Mouse (Mus musculus): ENCODE data around the gene Lclat1. TPM values are rescaled to one million over a fixed set of nuclear protein-coding genes. Genes with fewer than 3 reads are reported as not detected.

The Lclat1 gene
- polyA plus RNA-seq, 1 experiment from 2014 or later: 5.6 TPM

- H3K9ac ChIP-seq: no peak overlapping the region
- H3K4me3 ChIP-seq: no peak overlapping the region
- H3K27me3 ChIP-seq: no peaks in the 10 kb centered on the region
- ATAC-seq: no peak
- no peaks in the 10 kb centered on the region for H3K4me1 ChIP-seq
- no peaks in the 10 kb centered on the region for H3K36me3 ChIP-seq (ENCODE audit: poor library complexity, severe bottlenecking)
- WGBS: 89% methylated on average over 11 of the region's 11 CpGs
- H3K27ac ChIP-seq: no peak overlapping the region
- no peak overlapping the region for H3K4me2 ChIP-seq
- no peaks in the 10 kb centered on the region for H3K9me3 ChIP-seq (replicated peaks)
These were observed 12.7 kb upstream of the Lclat1 start for GRCm38 (mm10) chr17:73095070-73095469.

- ATAC-seq: no peak
- Histone ChIP-seq H3K27me3 (no peaks in the 10 kb centered on the region), H3K4me1 (no peaks in the 10 kb centered on the region), H3K4me3 (no peak overlapping the region), H3K27ac (no peak overlapping the region), H3K9ac (no peak overlapping the region), H3K9me3 (replicated peaks) (no peaks in the 10 kb centered on the region), H3K36me3 (ENCODE audit: poor library complexity, severe bottlenecking) (no peaks in the 10 kb centered on the region), H3K4me2 (no peak overlapping the region)
- 90% methylated on average over 8 of the region's 8 CpGs for WGBS
These were observed 12.2 kb upstream of the Lclat1 start for GRCm38 (mm10) chr17:73095585-73095984.

- no peaks in the 10 kb centered on the region for H3K4me1 ChIP-seq
- no peak overlapping the region for H3K4me2 ChIP-seq
- H3K9me3 ChIP-seq (replicated peaks): no peaks in the 10 kb centered on the region
- no peaks in the 10 kb centered on the region for H3K36me3 ChIP-seq (ENCODE audit: poor library complexity, severe bottlenecking)
- no peak overlapping the region for H3K27ac ChIP-seq
- H3K9ac ChIP-seq: no peak overlapping the region
- 39% methylated on average over 5 of the region's 5 CpGs for WGBS
- ATAC-seq: no peak
- no peaks in the 10 kb centered on the region for H3K27me3 ChIP-seq
- H3K4me3 ChIP-seq: no peak overlapping the region
These were observed 11.3 kb upstream of the Lclat1 start for GRCm38 (mm10) chr17:73096484-73096883.

GRCm38 (mm10) chr17:73098636-73099035 lies 9.1 kb upstream of the Lclat1 start:
- Histone ChIP-seq H3K9me3 (replicated peaks) (no peaks in the 10 kb centered on the region), H3K4me3 (no peak overlapping the region), H3K4me1 (no peaks in the 10 kb centered on the region), H3K4me2 (no peak overlapping the region), H3K27ac (no peak overlapping the region), H3K36me3 (ENCODE audit: poor library complexity, severe bottlenecking) (no peaks in the 10 kb centered on the region), H3K9ac (no peak overlapping the region), H3K27me3 (no peaks in the 10 kb centered on the region)
- WGBS: 93% methylated on average over 1 of the region's 1 CpGs
- no peak for ATAC-seq

- no peaks in the 10 kb centered on the region for H3K4me1 ChIP-seq
- H3K4me2 ChIP-seq: no peak overlapping the region
- no peaks in the 10 kb centered on the region for H3K36me3 ChIP-seq (ENCODE audit: poor library complexity, severe bottlenecking)
- H3K27me3 ChIP-seq: no peaks in the 10 kb centered on the region
- 93% methylated on average over 5 of the region's 5 CpGs for WGBS
- H3K27ac ChIP-seq: no peak overlapping the region
- ATAC-seq: no peak
- H3K9ac ChIP-seq: no peak overlapping the region
- H3K4me3 ChIP-seq: no peak overlapping the region
- no peaks in the 10 kb centered on the region for H3K9me3 ChIP-seq (replicated peaks)
These were observed 7.4 kb upstream of the Lclat1 start for GRCm38 (mm10) chr17:73100396-73100795.

- no peak overlapping the region for H3K9ac ChIP-seq
- ATAC-seq: no peak
- H3K36me3 ChIP-seq (ENCODE audit: poor library complexity, severe bottlenecking): no peaks in the 10 kb centered on the region
- no peak overlapping the region for H3K27ac ChIP-seq
- no peaks in the 10 kb centered on the region for H3K9me3 ChIP-seq (replicated peaks)
- H3K4me1 ChIP-seq: 0 out of 2 replicates have a peak, but pooled peaks cover 2% of the 10 kb centered on the region
- no peak overlapping the region for H3K4me2 ChIP-seq
- no peaks in the 10 kb centered on the region for H3K27me3 ChIP-seq
- WGBS: 87% methylated on average over 4 of the region's 4 CpGs
- no peak overlapping the region for H3K4me3 ChIP-seq
These were observed 5.2 kb upstream of the Lclat1 start for GRCm38 (mm10) chr17:73102538-73102937.

- H3K4me2 ChIP-seq: peak overlapping the region; percentile 80
- ATAC-seq: peak; percentile 66; the same call in 1 of the 2 replicates
- peak overlapping the region; percentile 90 for H3K9ac ChIP-seq
- H3K4me3 ChIP-seq: peak overlapping the region; percentile 87
- H3K27me3 ChIP-seq: no peaks in the 10 kb centered on the region
- H3K36me3 ChIP-seq (ENCODE audit: poor library complexity, severe bottlenecking): no peaks in the 10 kb centered on the region
- 0 out of 2 replicates have a peak overlapping the region, but pooled peaks have one; percentile 40 for H3K27ac ChIP-seq
- H3K4me1 ChIP-seq: peaks cover 16% of the 10 kb centered on the region
- H3K9me3 ChIP-seq (replicated peaks): no peaks in the 10 kb centered on the region
- WGBS: 6% methylated on average over 35 of the region's 35 CpGs
These were observed 544 bp downstream of the Lclat1 start for GRCm38 (mm10) chr17:73108170-73108887.

- peak overlapping the region; percentile 87 for H3K4me3 ChIP-seq
- no peaks in the 10 kb centered on the region for H3K27me3 ChIP-seq
- H3K9me3 ChIP-seq (replicated peaks): no peaks in the 10 kb centered on the region
- no peak for ATAC-seq
- H3K4me1 ChIP-seq: peaks cover 16% of the 10 kb centered on the region
- peak overlapping the region; percentile 80 for H3K4me2 ChIP-seq
- 84% methylated on average over 7 of the region's 7 CpGs for whole genome bisulfite sequencing
- 0 out of 2 replicates have a peak overlapping the region, but pooled peaks have one; percentile 90 for H3K9ac ChIP-seq
- no peaks in the 10 kb centered on the region for H3K36me3 ChIP-seq (ENCODE audit: poor library complexity, severe bottlenecking)
- H3K27ac ChIP-seq: no peak overlapping the region
These were observed 1.1 kb downstream of the Lclat1 start for GRCm38 (mm10) chr17:73108888-73109259.

GRCm38 (mm10) chr17:73112128-73112527 lies 4.3 kb downstream of the Lclat1 start:
- H3K4me3 ChIP-seq: no peak overlapping the region
- peaks cover 16% of the 10 kb centered on the region for H3K4me1 ChIP-seq
- 70% methylated on average over 7 of the region's 7 CpGs for WGBS
- no peak overlapping the region for H3K27ac ChIP-seq
- H3K4me2 ChIP-seq: no peak overlapping the region
- no peak for ATAC-seq
- no peaks in the 10 kb centered on the region for H3K36me3 ChIP-seq (ENCODE audit: poor library complexity, severe bottlenecking)
- H3K9me3 ChIP-seq (replicated peaks): no peaks in the 10 kb centered on the region
- H3K27me3 ChIP-seq: no peaks in the 10 kb centered on the region
- H3K9ac ChIP-seq: no peak overlapping the region

GRCm38 (mm10) chr17:73112601-73113000 lies 4.8 kb downstream of the Lclat1 start:
- Histone ChIP-seq H3K4me1 (peaks cover 13% of the 10 kb centered on the region), H3K9ac (no peak overlapping the region), H3K36me3 (ENCODE audit: poor library complexity, severe bottlenecking) (no peaks in the 10 kb centered on the region), H3K4me2 (no peak overlapping the region), H3K4me3 (no peak overlapping the region), H3K27me3 (no peaks in the 10 kb centered on the region), H3K9me3 (replicated peaks) (no peaks in the 10 kb centered on the region), H3K27ac (no peak overlapping the region)
- 15% methylated on average over 6 of the region's 6 CpGs for WGBS
- no peak for ATAC-seq

GRCm38 (mm10) chr17:73113230-73113629 lies 5.4 kb downstream of the Lclat1 start:
- Histone ChIP-seq H3K4me2 (no peak overlapping the region), H3K27ac (no peak overlapping the region), H3K36me3 (ENCODE audit: poor library complexity, severe bottlenecking) (no peaks in the 10 kb centered on the region), H3K9ac (no peak overlapping the region), H3K27me3 (no peaks in the 10 kb centered on the region), H3K4me1 (peaks cover 13% of the 10 kb centered on the region), H3K4me3 (no peak overlapping the region), H3K9me3 (replicated peaks) (no peaks in the 10 kb centered on the region)
- no peak for ATAC-seq
- WGBS: 98% methylated on average over 4 of the region's 4 CpGs

GRCm38 (mm10) chr17:73118134-73118533 lies 10.3 kb downstream of the Lclat1 start:
- ATAC-seq: no peak
- no peaks in the 10 kb centered on the region for H3K4me1 ChIP-seq
- H3K36me3 ChIP-seq (ENCODE audit: poor library complexity, severe bottlenecking): no peaks in the 10 kb centered on the region
- no peaks in the 10 kb centered on the region for H3K9me3 ChIP-seq (replicated peaks)
- no peaks in the 10 kb centered on the region for H3K27me3 ChIP-seq
- WGBS: 94% methylated on average over 3 of the region's 3 CpGs
- H3K4me2 ChIP-seq: no peak overlapping the region
- no peak overlapping the region for H3K27ac ChIP-seq
- H3K4me3 ChIP-seq: no peak overlapping the region
- no peak overlapping the region for H3K9ac ChIP-seq

GRCm38 (mm10) chr17:73118702-73119101 lies 10.9 kb downstream of the Lclat1 start:
- no peak overlapping the region for H3K9ac ChIP-seq
- no peak overlapping the region for H3K4me3 ChIP-seq
- H3K4me1 ChIP-seq: no peaks in the 10 kb centered on the region
- WGBS: 85% methylated on average over 4 of the region's 4 CpGs
- H3K36me3 ChIP-seq (ENCODE audit: poor library complexity, severe bottlenecking): no peaks in the 10 kb centered on the region
- no peak for ATAC-seq
- H3K27me3 ChIP-seq: no peaks in the 10 kb centered on the region
- H3K27ac ChIP-seq: no peak overlapping the region
- H3K9me3 ChIP-seq (replicated peaks): no peaks in the 10 kb centered on the region
- H3K4me2 ChIP-seq: no peak overlapping the region

All from forebrain, embryonic 13.5 days (tissue).